In genomic region chr1:164848616-164849265, GRCm38 (mm10) we compare ENCODE assay signal across 15 mouse cellular contexts. TPM values are rescaled to one million over a fixed set of nuclear protein-coding genes. Genes with fewer than 3 reads are reported as not detected.
DNase-seq lines count a peak whose midpoint lies in the region; TF ChIP-seq lines count a peak whose summit lies in the region.
"Had no signal": no experiment of that assay in that cellular context is flagged by ENCODE, and none has a peak within 500 bp of the region (broad histone marks: within the 10 kb centered on the region; RNA-seq: fewer than 3 reads in every experiment).

No protein-coding gene starts in this region.

- TF ChIP-seq CTCF in layer of hippocampus, adult 2 months (conservative IDR thresholded peaks at IDR 0.05) = no peak

- DNase-seq in layer of hippocampus, adult 2 months (ENCODE audit: low spot score in 2 of 2) = peak in 1 of 2 experiments; percentile 22
- no peak for DNase-seq in layer of hippocampus, postnatal 36 days
- DNase-seq in brain, adult 2 months (ENCODE audit: low read depth, low spot score) = peak; percentile 91
- DNase-seq in frontal cortex, postnatal 36 days (ENCODE audit: low spot score in 2 of 2) = peak; percentile 36 to 41
- DNase-seq in right cerebral cortex, postnatal 10 days (ENCODE audit: low spot score in 2 of 2) = peak; percentile 46 to 64
- no peak for DNase-seq in gastrocnemius, adult 18-20 months (ENCODE audit: low spot score)
- DNase-seq in cerebellum, adult 11 months = no peak
- DNase-seq: cerebellum, adult 9-11 months; heart, postnatal 36 days; lung, postnatal 14 days had no signal

- 0 out of 2 replicates have a peak overlapping the region, but pooled peaks have one; percentile 5 for H3K27ac ChIP-seq in layer of hippocampus, adult 2 months
- H3K27ac ChIP-seq: embryonic facial prominence, embryonic 12.5 days; kidney, postnatal 0 days; liver, embryonic 14.5 days; stomach, postnatal 0 days had no signal

- H3K4me3 ChIP-seq in layer of hippocampus, adult 2 months = no peak overlapping the region
- H3K4me3 ChIP-seq: embryonic facial prominence, embryonic 12.5 days had no signal

RNA-seq across cellular contexts. Expression of gene Dpt, which starts 52.3 kb away (rescaled TPM):
- not detected for total RNA-seq in layer of hippocampus, adult 2 months (2021)
- under 1 TPM; 0.23 to 0.32 TPM for total RNA-seq in layer of hippocampus, postnatal 36 days (2021)
- total RNA-seq in gastrocnemius, adult 18-20 months (2021) = 10 to 100 TPM; 47.4 to 53.0 TPM
- total RNA-seq: CH12.LX had no signal

Comparison
In these comparisons a context has a peak if more than half of its experiments do, and no peak if none do; other contexts are left out.
1. DNase-seq: peak in brain, adult 2 months (single experiment), frontal cortex, postnatal 36 days (2 of 2) and right cerebral cortex, postnatal 10 days (2 of 2); none in layer of hippocampus, postnatal 36 days (0 of 2), gastrocnemius, adult 18-20 months (single experiment) and cerebellum, adult 11 months (single experiment).
2. RNA of gene Dpt, which starts 52.3 kb away (total RNA-seq): 47.4 to 53.0 TPM in gastrocnemius, adult 18-20 months; 0.23 to 0.32 TPM in layer of hippocampus, postnatal 36 days and not detected in layer of hippocampus, adult 2 months; every median in the first group is over 10 times any median in the second.